Mouse (Mus musculus) hindbrain, embryonic 11.5 days (tissue): Measurements from ENCODE around the gene Mief2. TPM values are rescaled to one million over a fixed set of nuclear protein-coding genes. Genes with fewer than 3 reads are reported as not detected.
A peak's percentile ranks its signal among the peaks of the same experiment; 100 is the strongest.

Experiments used
- ATAC-seq: fragments of 200-750 bp; cut with Nextera tagmentation; 2 replicates; pipeline ENCODE4 v1.8.0; 2017; ENCODE audit warnings: mild to moderate bottlenecking, moderate TSS enrichment, moderate library complexity; ENCODE audit not compliant: low FRiP score
- DNase-seq: peaks from one replicate; pipeline ENCODE4 v3.0.0-alpha.2; 2015; ENCODE audit warnings: low spot score
- H3K27ac ChIP-seq: fragments of 300-500 bp; sonication (generic); 2 replicates; pipeline ENCODE4 v1.5.1; 2014; ENCODE audit warnings: mild to moderate bottlenecking, low read depth, low read length
- H3K27me3 ChIP-seq: fragments of 300-500 bp; sonication (generic); 2 replicates; pipeline ENCODE4 v1.6.1; 2014; ENCODE audit warnings: mild to moderate bottlenecking, low read length, moderate library complexity, mixed read lengths; ENCODE audit not compliant: control insufficient read depth, insufficient read depth
- H3K36me3 ChIP-seq: fragments of 300-500 bp; sonication (generic); 2 replicates; pipeline ENCODE4 v1.6.1; 2014; ENCODE audit warnings: mild to moderate bottlenecking, low read length, moderate library complexity, mixed read lengths; ENCODE audit not compliant: control insufficient read depth, insufficient read depth
- H3K4me1 ChIP-seq: fragments of 300-500 bp; sonication (generic); replicated peaks from 2 replicates; pipeline ENCODE4 v1.6.1; 2014; ENCODE audit warnings: low read length, mixed read lengths; ENCODE audit not compliant: control insufficient read depth, insufficient read depth
- H3K4me2 ChIP-seq: fragments of 300-500 bp; sonication (generic); replicated peaks from 2 replicates; pipeline ENCODE4 v1.6.1; 2014; ENCODE audit warnings: mild to moderate bottlenecking, low read depth, low read length
- H3K4me3 ChIP-seq: fragments of 300-500 bp; sonication (generic); 2 replicates; pipeline ENCODE4 v1.5.1; 2014; ENCODE audit warnings: low read depth, low read length
- H3K9ac ChIP-seq: fragments of 300-500 bp; sonication (generic); 2 replicates; pipeline ENCODE4 v1.6.1; 2014; ENCODE audit warnings: low read depth, low read length
- H3K9me3 ChIP-seq: fragments of 300-500 bp; sonication (generic); 2 replicates; pipeline ENCODE4 v1.6.1; 2016; ENCODE audit warnings: low read length; ENCODE audit not compliant: control insufficient read depth
- WGBS: fragments of 180-500 bp; shearing (Covaris S2); extraction: QIAGEN DNeasy Blood & Tissue Kit; methylation state at CpG from one replicate; pipeline ENCODE4 v1.1.7; 2014; 5-methylcytosine and 5-hydroxymethylcytosine counted together
- polyA plus RNA-seq: library from polyadenylated mRNA; unstranded; fragments of >200 nt; fragmentation: Nextera tagmentation; extraction: Ambion mirVana; gene quantifications from 2 replicates; pipeline ENCODE4 v1.2.1, GENCODE M21; 2014

Mief2 gene
- polyA plus RNA-seq, 1 experiment from 2014 or later: 12.0 TPM

- H3K4me1 ChIP-seq: no peaks in the 10 kb centered on the region
- H3K27me3 ChIP-seq: no peaks in the 10 kb centered on the region
- DNase-seq (no peak), ATAC-seq (no peak)
- no peaks in the 10 kb centered on the region for H3K9me3 ChIP-seq
- 88% methylated on average over 2 of the region's 2 CpGs for WGBS
- no peak overlapping the region for H3K9ac ChIP-seq
- H3K4me2 ChIP-seq: no peak overlapping the region
- H3K4me3 ChIP-seq: no peak overlapping the region
- H3K36me3 ChIP-seq: no peaks in the 10 kb centered on the region
- H3K27ac ChIP-seq: no peak overlapping the region
These were observed 41.1 kb downstream of the Mief2 start for GRCm38 (mm10) chr11:60769322-60769721.

GRCm38 (mm10) chr11:60770776-60771175 is 42.6 kb downstream of the Mief2 start:
- WGBS: 85% methylated on average over 3 of the region's 3 CpGs
- H3K4me1 ChIP-seq: 0 out of 2 replicates have a peak, but pooled peaks cover 3% of the 10 kb centered on the region
- H3K36me3 ChIP-seq: no peaks in the 10 kb centered on the region
- no peak overlapping the region for H3K27ac ChIP-seq
- H3K9ac ChIP-seq: no peak overlapping the region
- H3K4me3 ChIP-seq: no peak overlapping the region
- H3K9me3 ChIP-seq: no peaks in the 10 kb centered on the region
- DNase-seq (no peak), ATAC-seq (no peak)
- H3K27me3 ChIP-seq: no peaks in the 10 kb centered on the region
- H3K4me2 ChIP-seq: no peak overlapping the region

- Histone ChIP-seq H3K4me3 (no peak overlapping the region), H3K36me3 (no peaks in the 10 kb centered on the region), H3K27me3 (no peaks in the 10 kb centered on the region), H3K4me1 (0 out of 2 replicates have a peak, but pooled peaks cover 3% of the 10 kb centered on the region), H3K27ac (no peak overlapping the region), H3K4me2 (no peak overlapping the region), H3K9me3 (no peaks in the 10 kb centered on the region), H3K9ac (no peak overlapping the region)
- ATAC-seq: no peak
- WGBS: 85% methylated on average over 4 of the region's 4 CpGs
- DNase-seq: no peak
These were observed 44.0 kb downstream of the Mief2 start for GRCm38 (mm10) chr11:60772161-60772560.

GRCm38 (mm10) chr11:60774158-60774689 is 46.0 kb downstream of the Mief2 start:
- WGBS: 86% methylated on average over 3 of the region's 3 CpGs
- H3K4me1 ChIP-seq: peaks cover 8% of the 10 kb centered on the region
- H3K4me3 ChIP-seq: no peak overlapping the region
- ATAC-seq (no peak), DNase-seq (no peak)
- no peak overlapping the region for H3K27ac ChIP-seq
- H3K9ac ChIP-seq: no peak overlapping the region
- no peak overlapping the region for H3K4me2 ChIP-seq
- H3K27me3 ChIP-seq: no peaks in the 10 kb centered on the region
- H3K36me3 ChIP-seq: no peaks in the 10 kb centered on the region
- H3K9me3 ChIP-seq: no peaks in the 10 kb centered on the region

- peaks cover 10% of the 10 kb centered on the region for H3K4me1 ChIP-seq
- no peaks in the 10 kb centered on the region for H3K27me3 ChIP-seq
- WGBS: 89% methylated on average over 1 of the region's 1 CpGs
- no peaks in the 10 kb centered on the region for H3K9me3 ChIP-seq
- DNase-seq: no peak
- no peak overlapping the region for H3K4me3 ChIP-seq
- no peak for ATAC-seq
- no peaks in the 10 kb centered on the region for H3K36me3 ChIP-seq
- H3K4me2 ChIP-seq: no peak overlapping the region; the same call in 1 of the 2 replicates
- H3K9ac ChIP-seq: no peak overlapping the region
- H3K27ac ChIP-seq: no peak overlapping the region
These were observed 46.6 kb downstream of the Mief2 start for GRCm38 (mm10) chr11:60774841-60775240.

- ATAC-seq (no peak), DNase-seq (no peak)
- 58% methylated on average over 6 of the region's 6 CpGs for whole genome bisulfite sequencing
- Histone ChIP-seq H3K4me2 (peak overlapping the region; percentile 82; the same call in 1 of the 2 replicates), H3K9ac (no peak overlapping the region), H3K4me1 (peaks cover 17% of the 10 kb centered on the region), H3K27ac (no peak overlapping the region), H3K4me3 (peak overlapping the region; percentile 63), H3K27me3 (no peaks in the 10 kb centered on the region), H3K9me3 (no peaks in the 10 kb centered on the region), H3K36me3 (no peaks in the 10 kb centered on the region)
These were observed 47.4 kb downstream of the Mief2 start for GRCm38 (mm10) chr11:60775578-60775977.

GRCm38 (mm10) chr11:60776107-60776828 is 48.1 kb downstream of the Mief2 start:
- no peaks in the 10 kb centered on the region for H3K36me3 ChIP-seq
- H3K27me3 ChIP-seq: no peaks in the 10 kb centered on the region
- H3K4me1 ChIP-seq: peaks cover 20% of the 10 kb centered on the region
- ATAC-seq (no peak), DNase-seq (no peak)
- H3K27ac ChIP-seq: no peak overlapping the region
- peak overlapping the region; percentile 82 for H3K4me2 ChIP-seq
- H3K9me3 ChIP-seq: no peaks in the 10 kb centered on the region
- peak overlapping the region; percentile 63 for H3K4me3 ChIP-seq
- peak overlapping the region; percentile 78 for H3K9ac ChIP-seq
- 7% methylated on average over 17 of the region's 17 CpGs for WGBS

GRCm38 (mm10) chr11:60776829-60777740 is 48.9 kb downstream of the Mief2 start, which contains the start of the genes Top3a and Smcr8:
Gene Top3a, minus strand, starts transcription at chr11:60777365.
Gene Smcr8, plus strand, starts transcription at chr11:60777524.
- H3K4me1 ChIP-seq: peaks cover 25% of the 10 kb centered on the region
- peak within 1 kb of the TSS; percentile 63 for H3K4me3 ChIP-seq
- peak within 1 kb of the TSS; percentile 55 for H3K27ac ChIP-seq
- peak within 1 kb of the TSS; percentile 82 for H3K4me2 ChIP-seq
- DNase-seq (peak; percentile 93), ATAC-seq (peak; percentile 99)
- H3K9me3 ChIP-seq: no peaks in the 10 kb centered on the region
- H3K36me3 ChIP-seq: no peaks in the 10 kb centered on the region
- under 1% methylated on average over 62 of the region's 62 CpGs for WGBS
- no peaks in the 10 kb centered on the region for H3K27me3 ChIP-seq
- H3K9ac ChIP-seq: peak within 1 kb of the TSS; percentile 78
